Mouse (Mus musculus) intestine, embryonic 14.5 days (tissue): ENCODE measurements around the gene Akap7. TPM values are rescaled to one million over a fixed set of nuclear protein-coding genes. Genes with fewer than 3 reads are reported as not detected.

Experiments
- ATAC-seq: fragments of 200-750 bp; cut with Nextera tagmentation; replicated peaks from 2 replicates; pipeline ENCODE4 v1.8.0; 2017; ENCODE audit warnings: low read depth, moderate number of reproducible peaks, moderate TSS enrichment, moderate library complexity; ENCODE audit not compliant: low FRiP score, low TSS enrichment
- DNase-seq: peaks from one replicate; pipeline ENCODE4 v3.0.0-alpha.2; 2018; ENCODE audit warnings: low spot score
- H3K27ac ChIP-seq: fragments of 300-500 bp; sonication (generic); 2 replicates; pipeline ENCODE4 v1.5.1; 2014; ENCODE audit warnings: low read depth, mild to moderate bottlenecking, control low read depth
- H3K27me3 ChIP-seq: fragments of 300-500 bp; sonication (generic); replicated peaks from 2 replicates; pipeline ENCODE4 v1.6.1; 2014; ENCODE audit warnings: low read length, control low read depth; ENCODE audit not compliant: control insufficient read depth, insufficient read depth
- H3K36me3 ChIP-seq: fragments of 300-500 bp; sonication (generic); 2 replicates; pipeline ENCODE4 v1.6.1; 2014; ENCODE audit warnings: low read length, control low read depth; ENCODE audit not compliant: control insufficient read depth, insufficient read depth
- H3K4me1 ChIP-seq: fragments of 300-500 bp; sonication (generic); replicated peaks from 2 replicates; pipeline ENCODE4 v1.6.1; 2014; ENCODE audit warnings: low read length, control low read depth, mixed read lengths; ENCODE audit not compliant: control insufficient read depth, insufficient read depth
- H3K4me2 ChIP-seq: fragments of 300-500 bp; sonication (generic); 2 replicates; pipeline ENCODE4 v1.6.1; 2014; ENCODE audit warnings: low read length
- H3K4me3 ChIP-seq: fragments of 300-500 bp; sonication (generic); 2 replicates; pipeline ENCODE4 v1.5.1; 2014; ENCODE audit warnings: low read depth, low read length, control low read depth, mixed read lengths
- H3K9ac ChIP-seq: fragments of 300-500 bp; sonication (generic); 2 replicates; pipeline ENCODE4 v1.6.1; 2014; ENCODE audit warnings: mild to moderate bottlenecking, low read length
- H3K9me3 ChIP-seq: fragments of 300-500 bp; sonication (generic); 2 replicates; pipeline ENCODE4 v1.6.1; 2016; ENCODE audit warnings: low read length, control low read depth; ENCODE audit not compliant: control insufficient read depth
- WGBS: fragments of 180-500 bp; shearing (Covaris S2); extraction: QIAGEN DNeasy Blood & Tissue Kit; methylation state at CpG from one replicate; pipeline ENCODE4 v1.1.7; 2014; 5-methylcytosine and 5-hydroxymethylcytosine counted together
- polyA plus RNA-seq: library from polyadenylated mRNA; unstranded; fragments of >200 nt; fragmentation: Nextera tagmentation; extraction: Ambion mirVana; gene quantifications from 2 replicates; pipeline ENCODE4 v1.2.1, GENCODE M21; 2014

Akap7 gene
- polyA plus RNA-seq, result 35.0 and 36.4 TPM in 2 replicates

DNA sequence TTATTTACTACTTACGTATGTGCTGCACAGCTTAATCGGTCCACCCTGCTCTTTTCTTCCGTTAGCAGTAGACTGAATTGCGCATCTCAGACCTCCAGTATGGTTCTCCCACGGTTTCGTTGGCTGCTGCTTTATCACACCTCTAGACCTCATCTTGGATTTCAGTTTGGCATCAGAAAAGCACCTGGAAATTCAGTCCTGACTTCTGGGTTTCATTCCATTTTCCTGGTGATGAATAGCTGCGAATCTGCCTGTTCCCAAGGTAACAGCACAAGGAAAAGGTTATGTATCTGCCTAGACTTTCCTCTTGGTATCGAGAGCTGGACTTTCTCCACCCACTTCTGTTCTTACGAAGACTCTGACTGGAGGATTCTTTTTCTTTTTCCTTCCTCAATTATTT, at the start of gene Akap7:
Gene Akap7 (minus strand): TSS at position 101 of the 400 bp plus-strand sequence.
- H3K27me3 ChIP-seq, result no peaks in the 10 kb centered on the region
- H3K4me1 ChIP-seq, result no peaks in the 10 kb centered on the region
- DNase-seq, result no peak
- H3K27ac ChIP-seq, result no peak within 1 kb of the TSS
- no peak within 1 kb of the TSS for H3K9ac ChIP-seq
- no peaks in the 10 kb centered on the region for H3K9me3 ChIP-seq
- no peak within 1 kb of the TSS for H3K4me2 ChIP-seq
- no peaks in the 10 kb centered on the region for H3K36me3 ChIP-seq
- no peak for ATAC-seq
- WGBS, result 93% methylated on average over 9 of the region's 9 CpGs
- H3K4me3 ChIP-seq, result no peak within 1 kb of the TSS

DNA sequence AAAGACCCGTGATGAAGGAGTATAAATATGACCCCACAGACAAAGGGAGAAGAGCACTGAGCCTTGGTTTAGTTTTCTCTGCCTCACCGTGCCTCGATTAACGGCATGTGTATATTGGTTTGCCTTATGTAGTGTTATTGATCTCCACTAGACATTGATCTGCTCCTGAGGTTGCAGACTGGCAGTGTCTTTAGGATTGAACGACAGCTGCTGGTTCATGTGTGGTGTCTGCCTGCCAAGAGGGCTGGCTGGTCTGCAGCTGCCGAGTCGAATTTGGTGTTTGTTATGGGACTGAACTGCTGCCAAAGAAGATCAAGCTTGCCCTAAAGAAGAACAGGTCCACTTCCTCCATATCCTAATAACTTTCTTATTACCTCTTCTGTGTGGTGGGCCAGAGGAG, 46.7 kb upstream of the Akap7 start:
- Histone ChIP-seq H3K9ac (no peak overlapping the region), H3K27me3 (no peaks in the 10 kb centered on the region), H3K9me3 (no peaks in the 10 kb centered on the region), H3K27ac (no peak overlapping the region), H3K4me3 (no peak overlapping the region), H3K4me2 (no peak overlapping the region), H3K36me3 (no peaks in the 10 kb centered on the region), H3K4me1 (peaks cover 6% of the 10 kb centered on the region; the same call in 1 of the 2 replicates)
- no peak for ATAC-seq
- WGBS, result 90% methylated on average over 7 of the region's 7 CpGs
- no peak for DNase-seq

GRCm38 (mm10) chr10:25353941-25354340, 46.3 kb upstream of the Akap7 start:
- H3K36me3 ChIP-seq, result no peaks in the 10 kb centered on the region
- H3K9me3 ChIP-seq, result no peaks in the 10 kb centered on the region
- WGBS, result 93% methylated on average over 3 of the region's 3 CpGs
- H3K4me3 ChIP-seq, result no peak overlapping the region
- H3K27ac ChIP-seq, result no peak overlapping the region
- H3K4me1 ChIP-seq, result peaks cover 3% of the 10 kb centered on the region; the same call in 1 of the 2 replicates
- no peak for ATAC-seq
- no peak overlapping the region for H3K9ac ChIP-seq
- no peak overlapping the region for H3K4me2 ChIP-seq
- no peak for DNase-seq
- H3K27me3 ChIP-seq, result no peaks in the 10 kb centered on the region

- no peak for ATAC-seq
- DNase-seq, result no peak
- H3K4me3 ChIP-seq, result no peak overlapping the region
- no peaks in the 10 kb centered on the region for H3K27me3 ChIP-seq
- H3K4me2 ChIP-seq, result no peak overlapping the region
- H3K9me3 ChIP-seq, result peaks cover 4% of the 10 kb centered on the region; the same call in 1 of the 2 replicates
- no peaks in the 10 kb centered on the region for H3K36me3 ChIP-seq
- H3K9ac ChIP-seq, result no peak overlapping the region
- H3K27ac ChIP-seq, result no peak overlapping the region
- H3K4me1 ChIP-seq, result no peaks in the 10 kb centered on the region
Observed at GRCm38 (mm10) chr10:25342801-25343200, 35.1 kb upstream of the Akap7 start.

DNA sequence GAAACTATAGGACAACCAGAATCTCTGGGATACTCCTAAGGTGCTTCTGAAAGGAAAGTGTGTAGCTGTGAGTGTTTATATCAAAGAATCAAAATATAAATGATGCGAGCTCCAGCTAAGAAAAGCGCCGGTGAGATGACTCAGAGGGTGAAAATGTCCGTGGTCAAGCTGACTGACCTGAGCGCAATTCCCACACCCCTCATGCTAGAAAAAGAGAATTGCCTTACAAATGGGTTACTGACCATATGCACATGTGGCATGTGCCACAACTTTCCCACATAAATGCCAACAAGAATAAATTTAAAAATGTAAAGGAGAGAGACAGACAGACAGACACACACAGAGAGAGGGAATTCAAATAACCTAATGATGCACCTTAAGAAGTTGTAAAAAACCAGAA, 33.0 kb upstream of the Akap7 start:
- DNase-seq (no peak), ATAC-seq (no peak)
- Histone ChIP-seq H3K4me1 (no peaks in the 10 kb centered on the region), H3K36me3 (no peaks in the 10 kb centered on the region), H3K27me3 (no peaks in the 10 kb centered on the region), H3K4me2 (no peak overlapping the region), H3K4me3 (no peak overlapping the region), H3K9ac (no peak overlapping the region), H3K27ac (no peak overlapping the region), H3K9me3 (peaks cover 4% of the 10 kb centered on the region; the same call in 1 of the 2 replicates)
- 90% methylated on average over 5 of the region's 5 CpGs for WGBS

DNA sequence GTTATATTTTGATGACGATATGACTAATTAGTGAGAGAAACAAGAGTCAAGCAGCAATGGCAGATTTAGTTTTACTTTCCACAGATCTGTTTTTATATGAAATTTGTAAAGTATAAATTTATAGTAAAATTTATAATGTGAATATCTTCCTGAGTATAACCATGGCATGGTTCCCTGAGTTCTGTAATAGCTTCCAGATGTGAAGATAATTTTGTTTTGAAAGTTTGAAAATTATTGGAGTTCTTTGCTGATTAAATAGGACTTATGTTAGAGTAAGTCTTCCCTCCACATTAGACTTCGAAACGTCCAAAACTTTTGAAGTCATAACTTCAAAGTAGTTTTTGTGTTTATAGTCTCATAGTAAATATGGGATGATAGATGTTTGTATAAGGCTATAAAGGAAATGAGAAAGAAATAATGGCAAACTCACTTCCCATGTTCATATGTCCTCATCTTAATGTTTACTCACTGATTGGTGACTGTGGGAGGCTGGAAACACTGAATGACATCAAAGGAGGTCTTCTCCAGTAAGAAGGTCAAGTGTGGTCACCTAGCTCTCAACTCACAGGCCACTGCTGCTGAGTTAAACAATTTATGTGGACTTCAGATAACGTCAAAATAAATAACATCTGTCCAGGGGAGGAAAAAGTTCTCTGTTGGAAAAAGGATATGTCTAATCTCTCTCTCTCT, 25.9 kb upstream of the Akap7 start:
- 44% methylated on average over 4 of the region's 4 CpGs for WGBS
- Histone ChIP-seq H3K9me3 (no peaks in the 10 kb centered on the region), H3K4me1 (no peaks in the 10 kb centered on the region; the same call in 1 of the 2 replicates), H3K4me2 (no peak overlapping the region), H3K36me3 (no peaks in the 10 kb centered on the region), H3K27me3 (no peaks in the 10 kb centered on the region), H3K4me3 (no peak overlapping the region), H3K9ac (no peak overlapping the region), H3K27ac (no peak overlapping the region)
- ATAC-seq, result no peak
- DNase-seq, result no peak

DNA sequence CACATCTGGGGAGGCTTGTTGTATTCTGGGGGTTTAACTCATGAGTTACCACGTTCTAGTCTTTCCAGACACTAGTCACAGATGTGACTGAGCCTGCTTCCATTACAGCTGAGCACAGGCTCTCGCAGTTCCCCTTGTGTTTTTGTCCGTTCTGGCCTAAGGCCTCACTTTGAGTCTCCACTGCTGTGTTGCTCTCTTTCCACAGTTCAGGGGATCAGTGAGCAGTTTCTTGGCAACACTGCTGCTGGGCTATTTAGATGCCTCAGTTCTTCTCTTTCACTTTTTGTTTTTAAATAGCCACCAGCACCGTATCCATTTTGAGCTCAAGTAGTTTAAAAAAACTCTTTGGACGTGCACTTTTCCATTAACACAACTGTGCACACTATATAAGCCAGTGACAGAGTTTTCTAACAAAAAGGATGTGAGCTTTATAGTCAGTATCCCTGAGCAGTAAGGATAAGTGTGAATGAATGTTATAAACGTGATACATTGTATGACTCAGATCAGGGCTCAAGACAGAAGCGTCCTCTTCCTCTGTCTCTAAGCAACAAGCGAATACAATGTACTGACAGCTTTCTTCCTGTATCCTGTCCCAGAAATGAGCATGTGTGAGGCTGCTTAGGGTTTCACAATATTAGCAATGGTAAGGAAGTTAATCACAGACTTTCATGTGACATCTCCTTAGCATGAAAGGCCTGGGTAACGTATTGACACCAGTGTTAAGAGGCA, 23.8 kb upstream of the Akap7 start:
- no peak overlapping the region for H3K9ac ChIP-seq
- 67% methylated on average over 9 of the region's 9 CpGs for WGBS
- no peak overlapping the region for H3K4me2 ChIP-seq
- no peak for DNase-seq
- no peaks in the 10 kb centered on the region for H3K9me3 ChIP-seq
- H3K36me3 ChIP-seq, result no peaks in the 10 kb centered on the region
- no peaks in the 10 kb centered on the region; the same call in 1 of the 2 replicates for H3K4me1 ChIP-seq
- ATAC-seq, result no peak
- H3K4me3 ChIP-seq, result no peak overlapping the region
- H3K27me3 ChIP-seq, result no peaks in the 10 kb centered on the region
- no peak overlapping the region for H3K27ac ChIP-seq

DNA sequence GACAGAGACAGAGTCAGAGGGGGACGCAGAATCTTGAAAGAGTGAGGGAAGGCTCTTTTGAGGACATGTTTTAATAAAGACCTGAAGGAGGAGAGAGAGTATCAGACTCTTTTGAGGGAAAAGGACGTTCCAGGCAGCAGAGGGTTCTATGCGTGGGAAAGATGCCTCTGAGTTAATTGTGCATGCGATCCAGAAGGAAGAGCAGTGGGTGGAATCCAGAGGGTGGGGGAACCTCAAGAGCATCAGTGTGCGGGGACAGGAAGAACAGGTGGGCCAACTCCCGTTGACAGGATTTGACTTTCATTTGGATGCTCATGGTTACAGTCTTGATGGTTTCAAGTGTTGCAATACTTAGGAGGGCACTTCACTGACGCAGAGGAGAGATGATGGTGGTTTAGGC, 22.4 kb upstream of the Akap7 start:
- Histone ChIP-seq H3K9ac (no peak overlapping the region), H3K9me3 (no peaks in the 10 kb centered on the region), H3K36me3 (no peaks in the 10 kb centered on the region), H3K27me3 (no peaks in the 10 kb centered on the region), H3K4me3 (no peak overlapping the region), H3K4me2 (no peak overlapping the region), H3K27ac (no peak overlapping the region), H3K4me1 (no peaks in the 10 kb centered on the region; the same call in 1 of the 2 replicates)
- no peak for ATAC-seq
- DNase-seq, result no peak
- 83% methylated on average over 7 of the region's 7 CpGs for WGBS
